Mouse (Mus musculus) E14TG2a.4 (cell line): ENCODE measurements at regions not wholly inside any gene's neighbourhood (a gene's known extent, or its start where the extent isn't known, plus 50 kb on each side); places are given as distances from the start of the nearest gene placed in this dataset.

Experiments used
- CTCF ChIP-seq: conservative IDR thresholded peaks from 2 replicates; pipeline ENCODE4 v1.5.1; 2014; ENCODE audit warnings: low read length
- NANOG ChIP-seq: IDR thresholded peaks from 2 replicates; pipeline ENCODE4 v1.6.1; 2014; ENCODE audit warnings: borderline replicate concordance, low read length, mixed read lengths

DNA sequence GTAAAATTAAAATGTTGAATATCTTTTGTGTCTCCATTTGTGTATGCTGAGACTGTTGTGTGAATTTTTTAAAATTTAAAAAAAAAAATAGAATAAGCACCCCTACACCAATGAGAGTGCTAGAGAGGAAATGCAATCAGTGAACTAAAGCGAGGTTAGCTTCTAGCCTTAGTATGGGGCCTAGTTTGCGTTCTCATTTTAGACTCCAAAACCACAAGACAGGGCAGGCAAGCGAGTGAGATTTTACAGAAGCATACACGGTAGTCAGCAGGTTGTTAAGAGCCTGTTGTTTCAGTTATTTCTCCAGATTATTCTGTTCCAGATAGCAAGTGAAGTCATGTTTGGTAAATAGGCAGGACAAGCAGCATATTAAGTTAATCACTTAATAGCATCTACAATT is 486.2 kb downstream of the Hace1 start:
- no peak for TF ChIP-seq CTCF
- TF ChIP-seq NANOG, result no peak
